Mouse (Mus musculus): ENCODE measurements around the gene Acpp.

- TF ChIP-seq POLR2A (IDR thresholded peaks at IDR 0.05; ENCODE audit: low read depth, low read length) (no peak), CTCF (conservative IDR thresholded peaks at IDR 0.05; ENCODE audit: insufficient read depth, insufficient read length, low read depth, low read length) (no peak)
These were observed 22.8 kb upstream of the Acpp start for GRCm38 (mm10) chr9:104360389-104360788.

Data from kidney, adult 2 months (tissue).